Mouse (Mus musculus): ENCODE data around the gene Acacb.

The Acacb gene

DNA sequence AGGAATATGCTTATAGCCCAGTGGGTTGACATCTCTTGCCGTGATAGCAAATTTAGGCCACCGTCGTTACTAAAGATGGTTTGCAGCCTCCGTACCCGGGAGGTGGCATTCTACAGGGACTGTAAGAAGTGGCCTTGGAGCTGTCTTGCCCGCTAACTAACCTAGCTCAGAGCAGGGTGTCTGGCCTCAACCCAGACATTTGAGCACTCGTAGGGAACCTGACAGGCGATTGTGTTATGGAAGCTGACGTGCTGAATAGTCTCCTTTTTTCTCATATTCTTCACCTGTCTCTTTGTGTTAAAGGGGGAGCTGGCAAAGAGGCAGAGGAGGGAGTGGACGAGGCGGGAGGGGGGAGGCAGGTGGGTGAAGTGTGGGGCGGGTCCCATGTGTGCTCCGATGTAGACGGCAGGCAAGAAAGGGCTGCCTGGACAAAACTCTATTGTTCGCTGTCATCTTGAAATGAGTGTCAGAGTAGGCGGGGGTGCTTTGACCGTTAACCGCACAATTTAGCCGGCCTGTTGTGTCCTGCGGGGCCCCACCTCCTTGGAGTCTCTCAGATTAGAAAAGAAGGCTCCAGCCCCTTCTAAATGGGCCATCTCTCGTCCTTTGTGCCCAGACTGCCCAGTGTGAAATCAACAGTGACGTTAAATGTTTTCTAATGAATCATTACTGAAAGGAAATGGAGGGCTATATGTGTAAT lies 153.0 kb downstream of the Acacb start:
- DNase-seq (ENCODE audit: extremely low read depth, insufficient read length, low spot score): no peak

DNA sequence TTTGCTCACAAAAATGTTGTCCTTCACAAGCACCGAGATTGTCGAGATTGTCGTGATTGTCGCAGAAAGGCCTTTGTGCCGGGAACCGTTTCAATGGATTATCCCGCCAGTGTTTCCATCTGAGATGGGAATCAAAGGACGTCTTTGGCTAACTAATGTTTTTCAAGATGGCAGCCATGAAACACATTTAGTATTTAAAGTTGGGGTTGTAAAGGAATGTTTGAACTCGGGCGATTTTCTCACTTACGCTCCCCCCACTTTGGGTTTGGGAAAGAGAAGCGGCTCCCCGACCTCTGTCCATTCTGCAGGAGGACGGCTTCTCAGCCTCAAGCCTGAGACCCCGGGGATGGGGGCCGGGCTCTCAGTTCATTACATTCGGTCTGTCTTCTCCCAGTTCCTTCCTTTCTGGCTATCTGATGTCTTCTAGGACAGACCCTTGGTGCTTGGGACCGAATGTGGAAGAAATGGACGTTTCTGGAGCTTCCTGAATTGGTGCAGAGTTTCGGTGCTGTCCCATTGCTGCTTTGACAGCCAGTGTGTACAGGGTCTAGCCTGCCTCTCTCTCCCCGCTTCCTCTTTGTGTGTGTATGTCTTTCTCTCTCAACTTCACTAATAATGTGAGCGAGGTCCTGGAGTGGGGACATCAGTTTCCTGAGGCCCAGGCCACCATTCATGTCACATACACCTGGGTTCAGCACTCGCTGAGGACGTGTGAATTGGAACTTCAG lies 153.7 kb downstream of the Acacb start:
- no peak for DNase-seq (ENCODE audit: extremely low read depth, insufficient read length, low spot score)
